Mouse (Mus musculus): Measurements from ENCODE around the gene Cfap77.
A peak's percentile ranks its signal among the peaks of the same experiment; 100 is the strongest.

Gene Cfap77

GRCm38 (mm10) chr2:28994014-28994413 lies 60.9 kb downstream of the Cfap77 start:
- DNase-seq: no peak

GRCm38 (mm10) chr2:28988781-28989180 lies 66.1 kb downstream of the Cfap77 start:
- no peak for DNase-seq

- DNase-seq: no peak
Measured at GRCm38 (mm10) chr2:28980080-28980910, 74.6 kb downstream of the Cfap77 start.

GRCm38 (mm10) chr2:28978461-28978860 lies 76.4 kb downstream of the Cfap77 start:
- DNase-seq: no peak

- DNase-seq: peak; percentile 54
Measured at GRCm38 (mm10) chr2:28976635-28977034, 78.2 kb downstream of the Cfap77 start.

- no peak for DNase-seq
Measured at GRCm38 (mm10) chr2:28975604-28976003, 79.3 kb downstream of the Cfap77 start.

GRCm38 (mm10) chr2:28974520-28974919 lies 80.3 kb downstream of the Cfap77 start:
- DNase-seq: no peak

- no peak for DNase-seq
Measured at GRCm38 (mm10) chr2:28973832-28974450, 80.9 kb downstream of the Cfap77 start.

DNA sequence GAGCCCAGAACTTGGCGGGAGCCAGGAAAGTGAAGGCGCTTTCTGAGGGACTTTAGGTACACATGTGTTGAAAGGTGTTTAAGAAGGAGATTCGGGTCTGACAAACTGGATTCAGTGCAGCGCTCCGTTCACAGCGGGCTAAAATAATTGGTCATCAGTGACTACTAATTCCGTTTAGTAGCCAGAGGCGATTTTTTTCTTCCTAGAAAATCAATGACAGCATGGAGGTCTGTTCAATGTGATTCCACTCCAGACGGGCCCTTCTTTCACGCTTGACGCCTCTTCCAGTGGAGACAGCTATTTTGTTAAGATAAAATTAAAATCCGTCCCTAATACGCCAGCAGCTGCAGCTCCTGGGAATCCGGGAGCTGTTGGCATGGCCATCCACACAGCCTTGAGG lies 84.4 kb downstream of the Cfap77 start:
- no peak for DNase-seq

- DNase-seq: no peak
Measured at GRCm38 (mm10) chr2:28968278-28968677, 86.6 kb downstream of the Cfap77 start.

GRCm38 (mm10) chr2:28966151-28966795 lies 88.6 kb downstream of the Cfap77 start:
- no peak for DNase-seq

DNA sequence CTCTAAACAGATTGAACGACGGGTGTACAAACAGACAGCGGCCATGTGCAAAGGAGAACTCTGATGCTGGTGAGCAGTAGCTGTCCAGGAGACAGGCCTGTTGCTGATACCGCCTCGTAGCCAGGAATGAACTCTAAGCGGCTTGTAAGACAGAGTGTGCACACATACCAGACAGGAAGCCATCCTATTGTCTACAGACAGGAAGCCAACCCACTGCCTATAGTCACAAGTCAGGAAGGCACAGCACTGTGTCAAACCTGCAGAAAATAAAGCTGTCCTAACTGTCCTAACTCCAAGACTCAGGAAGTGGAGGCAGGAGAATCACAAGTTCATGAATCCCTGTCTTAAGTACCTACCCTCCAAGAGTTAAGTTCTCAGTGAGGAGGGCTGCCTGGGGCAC lies 91.3 kb downstream of the Cfap77 start:
- no peak for DNase-seq

- DNase-seq: no peak
Measured at GRCm38 (mm10) chr2:28961636-28962035, 93.2 kb downstream of the Cfap77 start.

- peak; percentile 25 for DNase-seq
Measured at GRCm38 (mm10) chr2:28961024-28961585, 93.8 kb downstream of the Cfap77 start.

GRCm38 (mm10) chr2:28956874-28957273 lies 98.0 kb downstream of the Cfap77 start:
- DNase-seq: no peak

DNA sequence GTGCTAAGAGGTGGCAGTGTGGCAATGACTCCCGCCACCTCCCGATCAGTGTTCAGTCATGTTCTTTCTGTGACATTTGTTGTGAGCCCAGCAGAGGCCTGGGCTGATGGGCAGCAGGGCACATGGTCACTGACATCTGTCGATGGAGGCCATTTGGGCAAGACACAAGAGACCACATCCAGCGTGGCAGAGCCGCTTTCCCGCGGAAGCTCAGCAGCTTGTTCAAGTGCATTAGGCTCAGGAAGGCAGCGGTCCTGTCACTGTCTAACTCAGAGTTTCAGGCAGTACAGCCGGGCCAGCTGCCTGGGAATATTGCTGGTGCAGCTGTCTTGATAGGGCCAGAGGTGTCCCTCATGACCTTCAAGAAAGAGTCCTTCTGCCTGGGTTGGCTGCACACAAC lies 100.3 kb downstream of the Cfap77 start:
- no peak for DNase-seq

DNA sequence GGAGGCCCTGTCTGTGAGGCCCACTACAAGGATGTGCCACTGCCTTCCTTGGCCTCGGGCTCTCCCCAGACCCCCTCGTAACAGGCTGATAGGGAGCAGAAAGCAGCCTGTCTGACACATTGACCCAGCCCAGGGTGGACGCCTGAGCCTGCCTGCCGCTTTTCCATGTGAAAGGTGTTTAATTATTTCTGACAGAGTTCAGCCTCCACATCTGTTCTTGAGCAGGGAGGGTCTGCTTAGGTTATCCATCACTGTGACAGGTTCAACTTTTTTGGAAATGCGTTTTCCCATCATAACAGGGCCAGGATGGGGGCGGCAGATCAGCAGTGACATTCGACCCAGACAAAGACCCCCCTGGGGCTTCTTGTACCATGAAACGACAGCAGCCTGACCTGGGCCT lies 101.9 kb downstream of the Cfap77 start:
- DNase-seq: no peak

- DNase-seq: no peak
Measured at GRCm38 (mm10) chr2:28946312-28946711, 108.6 kb downstream of the Cfap77 start.

- no peak for DNase-seq
Measured at GRCm38 (mm10) chr2:28945388-28945787, 109.5 kb downstream of the Cfap77 start.

- DNase-seq: no peak
Measured at GRCm38 (mm10) chr2:28943666-28944516, 111.0 kb downstream of the Cfap77 start.

GRCm38 (mm10) chr2:28938997-28939396 lies 115.9 kb downstream of the Cfap77 start:
- no peak for DNase-seq

DNA sequence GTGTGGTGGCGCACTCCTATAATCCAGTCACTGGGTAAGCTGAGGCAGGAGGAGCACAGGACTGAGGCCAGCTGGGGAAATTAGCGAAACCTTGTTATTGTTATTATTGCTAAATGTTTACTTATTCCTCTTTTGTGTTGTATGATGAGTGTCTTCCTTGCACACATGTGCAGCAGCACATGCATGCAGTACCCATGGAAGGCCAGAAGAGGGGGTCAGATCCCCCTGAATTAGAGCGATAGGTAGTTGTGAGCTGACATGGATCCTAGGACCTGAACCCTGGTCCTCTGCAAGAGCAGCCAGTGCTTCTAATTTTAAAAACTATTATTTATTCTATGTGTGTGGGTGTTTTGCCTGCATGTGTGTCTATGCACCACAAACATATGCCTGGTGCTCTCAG lies 124.3 kb downstream of the Cfap77 start:
- no peak for DNase-seq

GRCm38 (mm10) chr2:28923912-28924311 lies 131.0 kb downstream of the Cfap77 start:
- DNase-seq: peak; percentile 55

All from lung, postnatal 36 days (tissue).